Mouse (Mus musculus) forebrain, embryonic 14.5 days (tissue): Measurements from ENCODE around the gene Atp8a1. TPM values are rescaled to one million over a fixed set of nuclear protein-coding genes. Genes with fewer than 3 reads are reported as not detected.

Source experiments
- ATAC-seq: fragments of 200-750 bp; cut with Nextera tagmentation; 2 replicates; pipeline ENCODE4 v1.8.0; 2017; ENCODE audit warnings: mild to moderate bottlenecking, moderate library complexity
- DNase-seq: peaks from one replicate; pipeline ENCODE4 v3.0.0-alpha.2; 2015; ENCODE audit warnings: low spot score
- H3K27ac ChIP-seq: fragments of 300-500 bp; sonication (generic); 2 replicates; pipeline ENCODE4 v1.5.1; 2014; ENCODE audit warnings: low read depth, mild to moderate bottlenecking, control low read depth, low read length, moderate library complexity
- H3K27me3 ChIP-seq: fragments of 300-500 bp; sonication (generic); replicated peaks from 2 replicates; pipeline ENCODE4 v1.6.1; 2014; ENCODE audit warnings: low read length, control low read depth, mixed read lengths; ENCODE audit not compliant: control insufficient read depth, insufficient read depth
- H3K36me3 ChIP-seq: fragments of 300-500 bp; sonication (generic); 2 replicates; pipeline ENCODE4 v1.6.1; 2014; ENCODE audit warnings: low read length, control low read depth; ENCODE audit not compliant: control insufficient read depth, insufficient read depth
- H3K4me1 ChIP-seq: fragments of 300-500 bp; sonication (generic); 2 replicates; pipeline ENCODE4 v1.6.1; 2014; ENCODE audit warnings: antibody characterized with exemption, low read length, control low read depth; ENCODE audit not compliant: control insufficient read depth, insufficient read depth
- H3K4me2 ChIP-seq: fragments of 300-500 bp; sonication (generic); 2 replicates; pipeline ENCODE4 v1.6.1; 2014; ENCODE audit warnings: mild to moderate bottlenecking, control low read depth, low read length
- H3K4me3 ChIP-seq: fragments of 300-500 bp; sonication (generic); 2 replicates; pipeline ENCODE4 v1.5.1; 2014; ENCODE audit warnings: low read depth, low read length, control low read depth
- H3K9ac ChIP-seq: fragments of 300-500 bp; sonication (generic); 2 replicates; pipeline ENCODE4 v1.6.1; 2014; ENCODE audit warnings: mild to moderate bottlenecking, low read length, control low read depth, moderate library complexity
- H3K9me3 ChIP-seq: fragments of 300-500 bp; sonication (generic); replicated peaks from 2 replicates; pipeline ENCODE4 v1.6.1; 2016; ENCODE audit warnings: low read length, control low read depth, mixed read lengths; ENCODE audit not compliant: control insufficient read depth
- WGBS: fragments of 180-500 bp; shearing (Covaris S2); extraction: QIAGEN DNeasy Blood & Tissue Kit; methylation state at CpG from one replicate; pipeline ENCODE4 v1.1.7; 2014; 5-methylcytosine and 5-hydroxymethylcytosine counted together
- polyA plus RNA-seq: library from polyadenylated mRNA; unstranded; fragments of >200 nt; fragmentation: Nextera tagmentation; extraction: Ambion mirVana; gene quantifications from 2 replicates; pipeline ENCODE4 v1.2.1, GENCODE M21; 2014

Gene Atp8a1
- polyA plus RNA-seq, 1 experiment from 2014 or later = 24.2 TPM

DNA sequence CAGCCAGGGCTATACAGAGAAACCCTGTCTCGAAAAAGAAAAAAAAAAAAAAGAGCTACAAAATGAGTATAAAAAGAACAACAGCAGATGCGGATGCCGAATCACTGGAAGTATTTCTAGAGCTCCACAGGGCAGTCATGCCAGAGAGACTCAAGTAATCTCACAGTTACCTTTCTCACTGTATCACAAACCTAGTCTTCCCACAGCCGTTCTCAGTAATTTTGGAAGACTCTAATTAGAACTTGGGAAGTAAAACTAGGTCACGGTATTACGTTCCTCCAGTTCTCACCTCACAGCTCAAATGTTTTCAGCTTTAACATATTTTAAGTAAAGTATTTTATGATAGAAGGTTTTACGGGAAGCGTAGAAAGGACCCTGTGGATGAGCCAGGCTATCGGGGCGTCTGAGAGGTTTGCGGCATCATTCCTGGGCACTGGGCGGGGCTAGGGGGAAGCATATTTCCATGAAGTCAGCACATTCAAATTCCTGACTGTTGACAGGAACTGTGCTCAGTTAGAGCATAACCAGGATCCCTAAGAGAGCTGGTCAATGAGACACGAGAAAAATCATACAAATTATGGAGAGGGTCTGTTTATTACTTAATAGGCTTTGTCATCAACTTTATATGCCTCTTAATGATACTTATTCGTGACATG is 152.1 kb downstream of the Atp8a1 start:
- no peaks in the 10 kb centered on the region for H3K27me3 ChIP-seq
- no peak overlapping the region for H3K4me2 ChIP-seq
- H3K9me3 ChIP-seq = no peaks in the 10 kb centered on the region
- H3K4me1 ChIP-seq = 0 out of 2 replicates have a peak, but pooled peaks cover 2% of the 10 kb centered on the region
- no peak overlapping the region for H3K9ac ChIP-seq
- no peak overlapping the region for H3K4me3 ChIP-seq
- ATAC-seq (no peak), DNase-seq (no peak)
- H3K36me3 ChIP-seq = no peaks in the 10 kb centered on the region
- no peak overlapping the region for H3K27ac ChIP-seq
- WGBS = 92% methylated on average over 14 of the region's 14 CpGs

DNA sequence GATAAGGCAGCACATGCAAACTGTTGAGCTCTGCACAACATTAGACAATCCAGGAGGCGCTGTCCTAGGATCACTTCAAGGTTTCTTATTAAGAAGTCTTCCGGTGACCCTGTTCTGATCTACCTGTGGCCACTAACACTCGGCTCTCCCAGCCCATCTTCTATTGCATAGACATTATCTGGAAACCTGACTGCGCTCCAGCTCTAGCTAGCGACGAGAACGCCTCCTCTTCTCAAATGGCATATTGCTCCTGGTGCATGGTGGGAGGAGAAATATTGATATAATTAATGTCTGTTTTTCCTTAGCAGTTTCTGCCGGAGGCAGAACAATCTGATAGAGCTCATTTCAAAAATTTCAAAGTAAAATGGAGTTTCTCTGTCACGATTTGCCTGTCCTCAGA is 156.9 kb downstream of the Atp8a1 start:
- Histone ChIP-seq H3K9me3 (no peaks in the 10 kb centered on the region), H3K4me1 (no peaks in the 10 kb centered on the region), H3K9ac (no peak overlapping the region), H3K4me2 (no peak overlapping the region), H3K27ac (no peak overlapping the region), H3K27me3 (no peaks in the 10 kb centered on the region), H3K4me3 (no peak overlapping the region), H3K36me3 (no peaks in the 10 kb centered on the region)
- ATAC-seq (no peak), DNase-seq (no peak)
- 96% methylated on average over 9 of the region's 9 CpGs for WGBS

GRCm38 (mm10) chr5:67688001-67688400 is 159.2 kb downstream of the Atp8a1 start:
- Histone ChIP-seq H3K27ac (no peak overlapping the region), H3K4me3 (no peak overlapping the region), H3K4me1 (no peaks in the 10 kb centered on the region), H3K36me3 (no peaks in the 10 kb centered on the region), H3K9me3 (no peaks in the 10 kb centered on the region), H3K4me2 (no peak overlapping the region), H3K9ac (no peak overlapping the region), H3K27me3 (no peaks in the 10 kb centered on the region)
- no peak for ATAC-seq
- WGBS = 90% methylated on average over 8 of the region's 8 CpGs
- DNase-seq = no peak

- ATAC-seq (no peak), DNase-seq (no peak)
- peaks cover 3% of the 10 kb centered on the region; the same call in 1 of the 2 replicates for H3K36me3 ChIP-seq
- no peak overlapping the region for H3K9ac ChIP-seq
- no peak overlapping the region for H3K27ac ChIP-seq
- H3K4me1 ChIP-seq = no peaks in the 10 kb centered on the region
- no peaks in the 10 kb centered on the region for H3K9me3 ChIP-seq
- no peak overlapping the region for H3K4me2 ChIP-seq
- WGBS = 92% methylated on average over 7 of the region's 7 CpGs
- H3K27me3 ChIP-seq = no peaks in the 10 kb centered on the region
- no peak overlapping the region for H3K4me3 ChIP-seq
These were observed 161.3 kb downstream of the Atp8a1 start for GRCm38 (mm10) chr5:67685906-67686305.

- ATAC-seq = no peak
- Histone ChIP-seq H3K36me3 (peaks cover 3% of the 10 kb centered on the region; the same call in 1 of the 2 replicates), H3K27me3 (no peaks in the 10 kb centered on the region)
These were observed 161.8 kb downstream of the Atp8a1 start for GRCm38 (mm10) chr5:67685461-67685860.

DNA sequence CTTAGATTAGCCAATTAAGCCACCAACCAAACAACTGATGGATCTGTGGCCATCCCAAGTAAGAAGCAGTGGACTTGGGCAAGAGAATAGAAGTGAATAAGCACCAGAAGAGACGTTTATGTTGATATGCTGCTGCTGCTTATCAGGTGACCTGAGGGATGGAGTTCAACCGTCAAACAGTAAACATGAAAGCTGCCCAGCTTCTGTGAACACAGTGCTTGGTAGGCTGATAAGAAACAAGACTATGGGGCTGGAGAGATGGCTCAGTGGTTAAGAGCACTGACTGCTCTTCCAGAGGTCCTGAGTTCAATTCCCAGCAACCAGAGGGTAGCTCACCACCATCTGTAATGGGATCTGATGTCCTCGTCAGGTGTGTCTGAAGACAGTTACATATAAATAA is 168.4 kb downstream of the Atp8a1 start:
- no peak overlapping the region for H3K4me3 ChIP-seq
- no peak for ATAC-seq
- no peak overlapping the region for H3K4me2 ChIP-seq
- H3K27me3 ChIP-seq = no peaks in the 10 kb centered on the region
- no peak overlapping the region for H3K27ac ChIP-seq
- peaks cover 19% of the 10 kb centered on the region; the same call in 1 of the 2 replicates for H3K36me3 ChIP-seq
- no peaks in the 10 kb centered on the region for H3K4me1 ChIP-seq
- no peak overlapping the region for H3K9ac ChIP-seq
- 92% methylated on average over 3 of the region's 3 CpGs for WGBS
- no peak for DNase-seq
- no peaks in the 10 kb centered on the region for H3K9me3 ChIP-seq

More at GRCm38 (mm10) chr5:67685461-67685860, 161.8 kb downstream of the Atp8a1 start:
- H3K4me3 ChIP-seq = no peak overlapping the region
- H3K9me3 ChIP-seq = no peaks in the 10 kb centered on the region
- H3K4me1 ChIP-seq = no peaks in the 10 kb centered on the region
- no peak for DNase-seq
- H3K9ac ChIP-seq = no peak overlapping the region
- H3K27ac ChIP-seq = no peak overlapping the region
- 68% methylated on average over 5 of the region's 5 CpGs for WGBS
- no peak overlapping the region for H3K4me2 ChIP-seq

DNA sequence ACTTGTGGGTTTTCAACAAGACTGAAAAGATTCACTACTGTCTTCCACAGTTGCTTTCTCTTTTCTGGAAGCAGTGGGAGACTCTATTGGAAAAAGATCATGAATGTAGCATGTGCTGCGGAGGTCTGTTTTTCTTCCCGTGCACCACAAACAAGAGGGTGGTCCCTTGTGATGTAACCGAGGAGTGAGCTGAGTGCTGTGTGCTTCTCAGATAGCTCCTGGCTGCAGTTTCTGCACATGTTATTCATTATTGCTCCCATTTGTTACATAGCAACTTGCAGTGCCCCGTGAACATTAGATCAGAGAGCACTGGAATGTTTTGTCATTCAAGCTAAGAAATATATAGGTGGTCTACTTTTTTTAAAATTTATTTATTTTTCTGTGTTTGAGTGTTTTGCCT is 174.2 kb downstream of the Atp8a1 start:
- 0 out of 2 replicates have a peak, but pooled peaks cover 2% of the 10 kb centered on the region for H3K4me1 ChIP-seq
- no peak overlapping the region for H3K4me2 ChIP-seq
- no peak overlapping the region for H3K9ac ChIP-seq
- H3K36me3 ChIP-seq = 0 out of 2 replicates have a peak, but pooled peaks cover 9% of the 10 kb centered on the region
- DNase-seq (no peak), ATAC-seq (no peak)
- no peak overlapping the region for H3K27ac ChIP-seq
- H3K9me3 ChIP-seq = no peaks in the 10 kb centered on the region
- 87% methylated on average over 4 of the region's 4 CpGs for WGBS
- no peaks in the 10 kb centered on the region for H3K27me3 ChIP-seq
- H3K4me3 ChIP-seq = no peak overlapping the region

DNA sequence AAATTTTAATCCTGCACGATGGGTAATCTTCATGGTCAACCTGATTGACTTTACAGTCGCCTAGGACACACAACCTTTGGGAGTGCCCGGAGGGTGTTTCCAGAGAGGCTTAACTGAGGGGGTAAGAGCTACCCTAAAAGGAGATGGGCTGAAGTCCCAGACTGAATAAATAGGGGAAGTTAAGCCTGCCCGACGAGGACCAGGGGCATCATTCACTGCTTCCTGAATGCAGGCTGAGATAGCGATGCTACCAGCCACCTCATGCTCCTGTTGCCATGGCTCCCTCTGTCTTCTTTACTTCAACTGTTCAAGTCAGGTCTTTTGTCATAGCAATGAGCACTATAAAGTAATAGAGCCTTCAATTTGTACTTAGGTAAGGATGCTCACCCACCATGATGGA is 177.1 kb downstream of the Atp8a1 start:
- Histone ChIP-seq H3K9ac (no peak overlapping the region), H3K4me2 (no peak overlapping the region), H3K27me3 (no peaks in the 10 kb centered on the region), H3K36me3 (peaks cover 17% of the 10 kb centered on the region), H3K4me1 (0 out of 2 replicates have a peak, but pooled peaks cover 2% of the 10 kb centered on the region), H3K27ac (no peak overlapping the region), H3K4me3 (no peak overlapping the region), H3K9me3 (no peaks in the 10 kb centered on the region)
- ATAC-seq = no peak
- WGBS = 82% methylated on average over 6 of the region's 6 CpGs
- no peak for DNase-seq

GRCm38 (mm10) chr5:67669436-67669896 is 177.8 kb downstream of the Atp8a1 start:
- H3K4me3 ChIP-seq = no peak overlapping the region
- H3K4me1 ChIP-seq = 0 out of 2 replicates have a peak, but pooled peaks cover 2% of the 10 kb centered on the region
- H3K36me3 ChIP-seq = peaks cover 14% of the 10 kb centered on the region
- DNase-seq = peak; percentile 23
- H3K4me2 ChIP-seq = no peak overlapping the region
- H3K9me3 ChIP-seq = no peaks in the 10 kb centered on the region
- H3K27me3 ChIP-seq = no peaks in the 10 kb centered on the region
- no peak overlapping the region for H3K9ac ChIP-seq
- WGBS = 86% methylated on average over 13 of the region's 13 CpGs
- no peak overlapping the region for H3K27ac ChIP-seq
- no peak for ATAC-seq
